Mouse (Mus musculus): ENCODE measurements around the gene B3gnt3.
"Not testable (repeated sequence)": the region's sequence is repeated elsewhere in the genome, so short reads cannot be mapped to it uniquely, and the experiment has no call there.

B3gnt3 gene

GRCm38 (mm10) chr8:71701414-71702086 is at the start of gene B3gnt3:
TSS of gene B3gnt3 (minus strand) at chr8:71701789.
- DNase-seq = no peak

- not testable (repeated sequence) for DNase-seq
Measured at GRCm38 (mm10) chr8:71749321-71750075, 47.9 kb upstream of the B3gnt3 start.

- not testable (repeated sequence) for DNase-seq
Measured at GRCm38 (mm10) chr8:71747082-71747481, 45.5 kb upstream of the B3gnt3 start.

GRCm38 (mm10) chr8:71745322-71745721 is 43.7 kb upstream of the B3gnt3 start:
- no peak for DNase-seq

- no peak for DNase-seq
Measured at GRCm38 (mm10) chr8:71742783-71743182, 41.2 kb upstream of the B3gnt3 start.

GRCm38 (mm10) chr8:71741687-71742114 is 40.1 kb upstream of the B3gnt3 start:
- DNase-seq = no peak

GRCm38 (mm10) chr8:71741226-71741625 is 39.6 kb upstream of the B3gnt3 start:
- DNase-seq = no peak

GRCm38 (mm10) chr8:71738316-71738715 is 36.7 kb upstream of the B3gnt3 start:
- not testable (repeated sequence) for DNase-seq

- DNase-seq = peak; percentile 76 to 79
Measured at GRCm38 (mm10) chr8:71731652-71732230, 30.2 kb upstream of the B3gnt3 start.

GRCm38 (mm10) chr8:71728826-71729620 is 27.4 kb upstream of the B3gnt3 start:
- DNase-seq = peak in 1 of 2 experiments; percentile 53

GRCm38 (mm10) chr8:71728240-71728785 is 26.7 kb upstream of the B3gnt3 start:
- DNase-seq = peak; percentile 73 to 79

- DNase-seq = peak; percentile 91
Measured at GRCm38 (mm10) chr8:71725122-71725924, 23.7 kb upstream of the B3gnt3 start, which contains the start of gene Fcho1. TSS of gene Fcho1 (minus strand) at chr8:71725716.

- DNase-seq = no peak
Measured at GRCm38 (mm10) chr8:71724389-71724788, 22.8 kb upstream of the B3gnt3 start.

GRCm38 (mm10) chr8:71723047-71723551 is 21.5 kb upstream of the B3gnt3 start:
- DNase-seq = no peak

GRCm38 (mm10) chr8:71719928-71720457 is 18.4 kb upstream of the B3gnt3 start:
- no peak for DNase-seq

GRCm38 (mm10) chr8:71719218-71719617 is 17.6 kb upstream of the B3gnt3 start:
- DNase-seq = peak in 1 of 2 experiments; percentile 50

- no peak for DNase-seq
Measured at GRCm38 (mm10) chr8:71718252-71718651, 16.7 kb upstream of the B3gnt3 start.

- DNase-seq = no peak
Measured at GRCm38 (mm10) chr8:71717096-71717495, 15.5 kb upstream of the B3gnt3 start.

- no peak for DNase-seq
Measured at GRCm38 (mm10) chr8:71716561-71717053, 15.0 kb upstream of the B3gnt3 start.

GRCm38 (mm10) chr8:71715531-71715930 is 13.9 kb upstream of the B3gnt3 start:
- DNase-seq = no peak

GRCm38 (mm10) chr8:71711574-71711973 is 10.0 kb upstream of the B3gnt3 start:
- peak in 1 of 2 experiments; percentile 3 for DNase-seq

Measured in cerebellum, adult 18-20 months (tissue).